Mouse (Mus musculus): ENCODE data around the gene Ate1. TPM values are rescaled to one million over a fixed set of nuclear protein-coding genes. Genes with fewer than 3 reads are reported as not detected.
A peak's percentile ranks its signal among the peaks of the same experiment; 100 is the strongest.

The Ate1 gene
- polyA plus RNA-seq, 1 experiment from 2014 or later = 113 TPM

DNA sequence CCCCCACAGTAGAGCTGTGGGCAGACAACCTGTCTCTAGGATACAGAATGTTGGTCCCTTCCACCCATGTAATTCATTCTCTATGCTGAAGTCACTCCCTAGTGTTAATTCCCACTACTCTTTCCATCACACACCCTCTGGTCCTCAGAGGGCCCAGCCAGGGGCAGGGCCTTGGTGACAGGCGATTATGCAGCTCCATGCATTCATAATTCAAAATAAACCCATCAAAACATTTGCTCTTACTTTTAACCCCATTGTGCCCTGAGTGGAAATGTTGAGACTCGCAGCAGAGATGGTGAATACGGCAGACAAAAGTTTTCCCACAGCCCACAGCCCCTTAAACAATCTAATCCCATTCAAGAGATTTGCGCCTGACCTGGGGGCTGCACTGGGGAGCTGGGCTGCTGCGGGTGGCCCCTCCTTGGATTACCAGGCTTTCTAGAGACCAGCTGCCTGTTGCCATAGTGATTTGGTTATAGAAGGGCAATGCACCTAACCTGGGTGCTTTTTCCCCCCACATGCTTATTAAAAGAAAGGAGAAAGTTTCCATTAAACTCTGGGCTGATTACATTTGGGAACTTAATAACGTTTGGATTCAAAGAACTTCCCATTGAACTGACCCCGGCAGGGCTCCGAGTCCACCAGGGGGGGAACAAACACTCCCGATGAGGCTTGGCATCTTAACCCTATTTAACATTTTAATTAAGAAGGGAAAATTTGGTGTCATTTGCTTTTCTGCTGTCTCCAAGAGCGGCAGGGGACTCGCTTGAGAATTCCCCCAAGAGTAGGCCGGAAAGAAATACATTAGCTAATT is 152.7 kb downstream of the Ate1 start:
- DNase-seq (peak; percentile 72), ATAC-seq (ENCODE audit: low FRiP score, low TSS enrichment) (peak; percentile 82)
- no peak overlapping the region for H3K9ac ChIP-seq (replicated peaks; ENCODE audit: low read length)
- 2% methylated on average over 12 of the region's 12 CpGs for WGBS
- H3K27ac ChIP-seq (replicated peaks; ENCODE audit: low read depth, low read length) = no peak overlapping the region
- H3K9me3 ChIP-seq (ENCODE audit: control insufficient read depth, low read length) = peaks cover 9% of the 10 kb centered on the region; the same call in 1 of the 2 replicates
- H3K4me1 ChIP-seq (ENCODE audit: control insufficient read depth, insufficient read depth, low read length) = peaks cover 32% of the 10 kb centered on the region
- no peak overlapping the region for H3K4me3 ChIP-seq (replicated peaks; ENCODE audit: low read depth, low read length)
- peaks cover 41% of the 10 kb centered on the region for H3K27me3 ChIP-seq (ENCODE audit: control insufficient read depth, insufficient read depth, low read length)
- peak overlapping the region; percentile 46; the same call in 1 of the 2 replicates for H3K4me2 ChIP-seq (ENCODE audit: low read length)
- H3K36me3 ChIP-seq (ENCODE audit: control insufficient read depth, insufficient read depth, low read length) = no peaks in the 10 kb centered on the region

DNA sequence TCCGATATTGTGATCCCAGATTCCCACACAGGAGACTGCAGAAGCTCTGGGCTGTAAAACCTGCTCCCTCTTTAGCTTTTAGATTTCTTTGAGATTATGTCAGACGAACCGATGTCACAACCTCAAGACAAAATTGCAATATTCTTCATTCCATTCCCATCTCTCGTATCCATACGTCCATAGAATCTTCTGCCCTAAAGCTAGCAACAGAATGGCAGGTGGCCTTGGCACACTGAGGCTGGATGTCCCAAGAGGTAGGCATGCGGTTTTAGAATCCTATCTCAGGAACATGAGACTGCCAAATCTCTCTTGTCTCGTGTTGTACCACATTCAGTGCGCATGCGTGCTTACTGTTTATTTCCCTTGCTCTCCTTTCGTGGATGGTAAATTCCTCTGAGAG is 154.5 kb downstream of the Ate1 start:
- H3K4me3 ChIP-seq (replicated peaks; ENCODE audit: low read depth, low read length) = no peak overlapping the region
- peaks cover 28% of the 10 kb centered on the region for H3K27me3 ChIP-seq (ENCODE audit: control insufficient read depth, insufficient read depth, low read length)
- H3K9ac ChIP-seq (replicated peaks; ENCODE audit: low read length) = no peak overlapping the region
- H3K4me1 ChIP-seq (ENCODE audit: control insufficient read depth, insufficient read depth, low read length) = peaks cover 32% of the 10 kb centered on the region
- H3K36me3 ChIP-seq (ENCODE audit: control insufficient read depth, insufficient read depth, low read length) = no peaks in the 10 kb centered on the region
- WGBS = 95% methylated on average over 10 of the region's 10 CpGs
- ATAC-seq (ENCODE audit: low FRiP score, low TSS enrichment) (no peak), DNase-seq (no peak)
- peaks cover 4% of the 10 kb centered on the region; the same call in 1 of the 2 replicates for H3K9me3 ChIP-seq (ENCODE audit: control insufficient read depth, low read length)
- no peak overlapping the region for H3K4me2 ChIP-seq (ENCODE audit: low read length)
- no peak overlapping the region for H3K27ac ChIP-seq (replicated peaks; ENCODE audit: low read depth, low read length)

Other genes starting within 250 kb of the Ate1 start
- 99.1 and 114 TPM in 2 replicates for gene Nsmce4a, start 52.7 kb upstream of the Ate1 start, polyA plus RNA-seq (2014; fragmentation: Nextera tagmentation; extraction: Ambion mirVana)
- 50.8 and 72.4 TPM in 2 replicates for gene Tacc2, start 57.1 kb upstream of the Ate1 start, polyA plus RNA-seq (2014; fragmentation: Nextera tagmentation; extraction: Ambion mirVana)